Mouse (Mus musculus) testis, adult 2 months (tissue): ENCODE results near the gene B3galt6. TPM values are rescaled to one million over a fixed set of nuclear protein-coding genes. Genes with fewer than 3 reads are reported as not detected.

Source experiments
- H3K27ac ChIP-seq: fragments of 200-500 bp; 2 replicates; pipeline ENCODE4 v1.5.1; 2012; ENCODE audit warnings: low read depth, low read length; ENCODE audit not compliant: control insufficient read depth, insufficient read depth
- H3K27me3 ChIP-seq: fragments of 200-500 bp; 2 replicates; pipeline ENCODE4 v1.6.1; 2012; ENCODE audit warnings: mild to moderate bottlenecking, low read length, moderate library complexity; ENCODE audit not compliant: control insufficient read depth, insufficient read depth
- H3K36me3 ChIP-seq: fragments of 200-500 bp; 2 replicates; pipeline ENCODE4 v1.6.1; 2012; ENCODE audit warnings: mild to moderate bottlenecking, low read length; ENCODE audit not compliant: control insufficient read depth, insufficient read depth
- H3K4me1 ChIP-seq: fragments of 200-500 bp; 2 replicates; pipeline ENCODE4 v1.6.1; 2012; ENCODE audit warnings: low read length; ENCODE audit not compliant: control insufficient read depth, insufficient read depth
- H3K4me3 ChIP-seq: fragments of 200-500 bp; 2 replicates; pipeline ENCODE4 v1.5.1; 2012; ENCODE audit warnings: low read depth, mild to moderate bottlenecking, low read length, moderate library complexity, mixed read lengths; ENCODE audit not compliant: control insufficient read depth
- CTCF ChIP-seq: fragments of 200-500 bp; IDR thresholded peaks from 2 replicates; pipeline ENCODE4 v1.5.1; 2012; ENCODE audit warnings: low read depth, mild to moderate bottlenecking, inconsistent platforms, low read length, moderate library complexity; ENCODE audit not compliant: control insufficient read depth, insufficient read depth, insufficient replicate concordance
- POLR2A ChIP-seq: fragments of 200-500 bp; IDR thresholded peaks from 2 replicates; pipeline ENCODE4 v1.6.1; 2012; ENCODE audit warnings: low read depth, mild to moderate bottlenecking, inconsistent platforms, low read length, moderate library complexity; ENCODE audit not compliant: control insufficient read depth
- polyA plus RNA-seq: library from polyadenylated mRNA; depleted of rRNA; stranded (reverse); fragments of >200 nt; gene quantifications from 2 replicates; pipeline ENCODE4 v1.2.3, GENCODE M21; 2012; rRNA removed

The B3galt6 gene
- 2.4 and 2.5 TPM in 2 replicates for polyA plus RNA-seq

- peak within 1 kb of the TSS; percentile 92 for H3K4me3 ChIP-seq
- peak; percentile 69 for TF ChIP-seq CTCF
- peak; percentile 76 for TF ChIP-seq POLR2A
- peaks cover 10% of the 10 kb centered on the region for H3K4me1 ChIP-seq
- H3K27me3 ChIP-seq = no peaks in the 10 kb centered on the region
- no peaks in the 10 kb centered on the region for H3K36me3 ChIP-seq
- peak within 1 kb of the TSS; percentile 94 for H3K27ac ChIP-seq
Observed at GRCm38 (mm10) chr4:155992241-155992905, at the start of gene B3galt6, which contains the start of gene Sdf4. Gene B3galt6 (minus strand): TSS chr4:155992649. Gene Sdf4 (plus strand): TSS chr4:155992872.

- TF ChIP-seq CTCF = no peak
- no peak for TF ChIP-seq POLR2A
- Histone ChIP-seq H3K4me3 (peak overlapping the region; percentile 8), H3K36me3 (no peaks in the 10 kb centered on the region), H3K4me1 (peaks cover 19% of the 10 kb centered on the region), H3K27me3 (no peaks in the 10 kb centered on the region), H3K27ac (no peak overlapping the region)
Observed at GRCm38 (mm10) chr4:156034901-156035300, 42.5 kb upstream of the B3galt6 start.

- H3K4me1 ChIP-seq = peaks cover 19% of the 10 kb centered on the region
- no peak overlapping the region for H3K4me3 ChIP-seq
- TF ChIP-seq POLR2A (no peak), CTCF (no peak)
- no peaks in the 10 kb centered on the region for H3K36me3 ChIP-seq
- H3K27ac ChIP-seq = no peak overlapping the region
- no peaks in the 10 kb centered on the region for H3K27me3 ChIP-seq
Observed at GRCm38 (mm10) chr4:156034301-156034700, 41.9 kb upstream of the B3galt6 start.

- H3K36me3 ChIP-seq = no peaks in the 10 kb centered on the region
- TF ChIP-seq POLR2A (no peak), CTCF (peak; percentile 25; the same call in 1 of the 2 replicates)
- H3K27me3 ChIP-seq = no peaks in the 10 kb centered on the region
- H3K4me3 ChIP-seq = no peak overlapping the region
- peaks cover 19% of the 10 kb centered on the region for H3K4me1 ChIP-seq
- no peak overlapping the region for H3K27ac ChIP-seq
Observed at GRCm38 (mm10) chr4:156033476-156034119, 41.1 kb upstream of the B3galt6 start.

GRCm38 (mm10) chr4:156032856-156033255 lies 40.4 kb upstream of the B3galt6 start:
- no peaks in the 10 kb centered on the region for H3K27me3 ChIP-seq
- no peak overlapping the region for H3K27ac ChIP-seq
- 0 out of 2 replicates have a peak, but pooled peaks have one; percentile 27 for TF ChIP-seq POLR2A
- TF ChIP-seq CTCF = no peak
- no peaks in the 10 kb centered on the region for H3K36me3 ChIP-seq
- H3K4me3 ChIP-seq = no peak overlapping the region
- peaks cover 19% of the 10 kb centered on the region for H3K4me1 ChIP-seq

- Histone ChIP-seq H3K4me1 (peaks cover 19% of the 10 kb centered on the region), H3K36me3 (no peaks in the 10 kb centered on the region), H3K27me3 (no peaks in the 10 kb centered on the region), H3K27ac (peak overlapping the region; percentile 63), H3K4me3 (peak overlapping the region; percentile 72)
- TF ChIP-seq POLR2A (no peak; the same call in 1 of the 2 replicates), CTCF (no peak)
Observed at GRCm38 (mm10) chr4:156031593-156032391, 39.3 kb upstream of the B3galt6 start.

- no peaks in the 10 kb centered on the region for H3K27me3 ChIP-seq
- no peak overlapping the region; the same call in 1 of the 2 replicates for H3K27ac ChIP-seq
- no peak; the same call in 1 of the 2 replicates for TF ChIP-seq POLR2A
- TF ChIP-seq CTCF = no peak
- H3K36me3 ChIP-seq = no peaks in the 10 kb centered on the region
- H3K4me3 ChIP-seq = peak overlapping the region; percentile 72
- H3K4me1 ChIP-seq = peaks cover 19% of the 10 kb centered on the region
Observed at GRCm38 (mm10) chr4:156031255-156031592, 38.8 kb upstream of the B3galt6 start.

GRCm38 (mm10) chr4:156030651-156031118 lies 38.2 kb upstream of the B3galt6 start:
- H3K4me3 ChIP-seq = peak overlapping the region; percentile 72; the same call in 1 of the 2 replicates
- TF ChIP-seq CTCF (no peak), POLR2A (no peak)
- H3K27ac ChIP-seq = no peak overlapping the region
- H3K36me3 ChIP-seq = no peaks in the 10 kb centered on the region
- no peaks in the 10 kb centered on the region for H3K27me3 ChIP-seq
- H3K4me1 ChIP-seq = peaks cover 15% of the 10 kb centered on the region
